Mouse (Mus musculus): ENCODE data around the gene Rundc3b. TPM values are rescaled to one million over a fixed set of nuclear protein-coding genes. Genes with fewer than 3 reads are reported as not detected.

The Rundc3b gene
- total and polyA plus RNA-seq, 2 experiments from 2014 or later = 0.44 to 0.88 TPM

DNA sequence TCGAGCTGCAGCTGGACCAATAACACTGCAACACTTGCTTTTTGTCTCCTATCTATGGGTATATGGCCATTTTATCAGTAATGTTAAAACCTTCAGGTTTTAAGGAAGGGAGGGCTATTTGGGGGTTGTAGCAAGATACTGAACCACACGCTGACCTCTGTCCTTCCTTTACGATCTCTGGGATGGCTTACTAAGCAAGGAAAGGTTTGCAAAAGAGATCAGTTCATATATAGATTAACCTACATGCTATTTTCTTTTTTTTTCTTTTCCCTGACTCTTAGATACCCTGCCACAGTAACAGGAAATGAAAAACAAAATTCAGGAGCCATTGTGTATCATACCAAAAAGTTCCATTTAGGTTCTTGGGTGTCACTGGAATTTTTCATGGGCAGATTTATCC, 10.1 kb upstream of the Rundc3b start:
- DNase-seq (ENCODE audit: low spot score) = no peak
- H3K36me3 ChIP-seq (replicated peaks; ENCODE audit: control insufficient read depth, insufficient read depth, low read length) = no peaks in the 10 kb centered on the region
- no peak overlapping the region for H3K27ac ChIP-seq (ENCODE audit: low read depth)
- 60% methylated on average over 3 of the region's 3 CpGs for WGBS
- no peak overlapping the region for H3K4me2 ChIP-seq (ENCODE audit: low read depth, low read length)
- H3K4me3 ChIP-seq (ENCODE audit: low read depth, low read length) = no peak overlapping the region
- H3K9me3 ChIP-seq (replicated peaks; ENCODE audit: control insufficient read depth, low read length) = no peaks in the 10 kb centered on the region
- H3K27me3 ChIP-seq (ENCODE audit: control insufficient read depth, insufficient read depth, low read length) = no peaks in the 10 kb centered on the region
- H3K9ac ChIP-seq (replicated peaks; ENCODE audit: low read depth, low read length) = no peak overlapping the region
- H3K4me1 ChIP-seq (ENCODE audit: control insufficient read depth, insufficient read depth) = no peaks in the 10 kb centered on the region
- no peak for TF ChIP-seq CTCF (IDR thresholded peaks at IDR 0.05; ENCODE audit: low read depth)
- TF ChIP-seq EP300 (IDR thresholded peaks at IDR 0.05; ENCODE audit: low read depth) = no peak
- no peak for ATAC-seq (ENCODE audit: insufficient read depth, low read depth)

DNA sequence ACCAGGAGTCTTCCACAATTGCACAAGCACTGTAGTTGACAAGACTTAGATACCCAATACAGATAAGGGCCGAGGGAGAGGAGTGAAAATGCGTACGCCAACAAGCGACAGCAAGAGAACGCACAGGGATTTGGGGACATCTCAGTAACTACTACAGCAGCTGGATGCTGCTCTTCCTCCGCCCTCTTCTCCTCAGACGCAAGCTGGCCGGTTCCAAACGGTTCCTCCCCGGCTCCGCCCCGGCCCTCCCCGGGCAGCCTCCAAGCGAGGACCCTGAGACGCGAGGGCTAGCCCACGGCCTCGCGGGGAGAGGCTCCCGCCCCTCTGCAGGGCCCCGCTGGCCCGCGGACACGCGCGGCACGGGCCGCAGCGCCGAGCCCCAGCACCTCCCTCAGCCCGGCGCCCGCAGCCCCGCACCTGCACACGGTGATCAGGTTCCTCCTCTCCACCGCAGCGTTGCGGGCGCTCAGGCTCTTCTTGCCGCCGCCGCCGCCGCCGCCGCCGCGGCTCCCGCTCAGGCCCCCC, 619 bp downstream of the Rundc3b start:
- Histone ChIP-seq H3K4me2 (ENCODE audit: low read depth, low read length) (peak overlapping the region; percentile 99), H3K36me3 (replicated peaks; ENCODE audit: control insufficient read depth, insufficient read depth, low read length) (no peaks in the 10 kb centered on the region), H3K9ac (replicated peaks; ENCODE audit: low read depth, low read length) (peak overlapping the region; percentile 58), H3K27me3 (ENCODE audit: control insufficient read depth, insufficient read depth, low read length) (no peaks in the 10 kb centered on the region), H3K9me3 (replicated peaks; ENCODE audit: control insufficient read depth, low read length) (no peaks in the 10 kb centered on the region), H3K27ac (ENCODE audit: low read depth) (no peak overlapping the region), H3K4me3 (ENCODE audit: low read depth, low read length) (peak overlapping the region; percentile 79), H3K4me1 (ENCODE audit: control insufficient read depth, insufficient read depth) (peaks cover 6% of the 10 kb centered on the region; the same call in 1 of the 2 replicates)
- no peak for TF ChIP-seq CTCF (IDR thresholded peaks at IDR 0.05; ENCODE audit: low read depth)
- TF ChIP-seq EP300 (IDR thresholded peaks at IDR 0.05; ENCODE audit: low read depth) = no peak
- WGBS = under 1% methylated on average over 47 of the region's 49 CpGs
- ATAC-seq (ENCODE audit: insufficient read depth, low read depth) = peak; percentile 24
- no peak for DNase-seq (ENCODE audit: low spot score)

DNA sequence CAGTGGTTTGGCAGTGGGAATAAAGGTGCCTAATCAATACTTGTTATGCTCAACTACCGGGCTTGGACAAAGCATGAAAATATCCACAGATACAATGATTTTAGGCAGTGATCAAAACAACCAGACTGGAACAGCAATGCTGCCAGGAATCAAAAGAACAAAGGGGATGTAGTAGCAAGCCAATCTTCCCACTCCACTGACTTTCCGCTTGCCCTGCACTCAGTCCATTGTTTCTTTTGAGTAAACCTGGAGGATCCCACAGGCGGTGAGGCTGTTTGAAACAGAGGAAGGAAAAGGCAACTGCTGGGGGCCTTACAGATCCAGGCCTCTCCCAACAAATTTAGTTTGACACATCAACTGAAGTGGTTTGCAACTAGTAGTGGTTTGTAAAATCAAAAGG, 51.6 kb downstream of the Rundc3b start:
- TF ChIP-seq EP300 (IDR thresholded peaks at IDR 0.05; ENCODE audit: low read depth) = no peak
- no peak for DNase-seq (ENCODE audit: low spot score)

DNA sequence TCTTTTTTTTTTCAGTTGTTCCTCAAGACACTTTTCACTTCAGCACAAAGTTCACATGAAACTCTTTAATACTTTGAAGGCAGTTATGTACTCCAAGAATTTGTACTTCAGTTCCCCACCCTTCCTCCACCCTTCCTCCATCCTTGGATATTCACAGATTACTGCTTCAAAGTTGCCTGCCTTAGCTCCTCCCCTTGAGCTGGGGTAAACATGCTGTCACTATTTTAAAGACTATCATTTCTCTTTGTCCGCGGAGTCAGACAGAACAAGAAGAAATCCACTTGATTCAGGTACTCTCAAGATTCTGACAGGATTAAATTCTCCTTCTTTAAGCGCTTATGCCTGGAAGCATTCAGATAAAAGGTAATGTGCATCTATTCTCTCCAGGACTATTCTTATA, 55.9 kb downstream of the Rundc3b start:
- Histone ChIP-seq H3K4me3 (ENCODE audit: low read depth, low read length) (0 out of 2 replicates have a peak overlapping the region, but pooled peaks have one; percentile 13), H3K27ac (ENCODE audit: low read depth) (no peak overlapping the region), H3K27me3 (ENCODE audit: control insufficient read depth, insufficient read depth, low read length) (no peaks in the 10 kb centered on the region), H3K4me2 (ENCODE audit: low read depth, low read length) (no peak overlapping the region), H3K36me3 (replicated peaks; ENCODE audit: control insufficient read depth, insufficient read depth, low read length) (no peaks in the 10 kb centered on the region), H3K9me3 (replicated peaks; ENCODE audit: control insufficient read depth, low read length) (no peaks in the 10 kb centered on the region), H3K9ac (replicated peaks; ENCODE audit: low read depth, low read length) (no peak overlapping the region), H3K4me1 (ENCODE audit: control insufficient read depth, insufficient read depth) (no peaks in the 10 kb centered on the region)
- 50% methylated on average over 3 of the region's 3 CpGs for WGBS
- no peak for ATAC-seq (ENCODE audit: insufficient read depth, low read depth)
- DNase-seq (ENCODE audit: low spot score) = no peak
- no peak for TF ChIP-seq EP300 (IDR thresholded peaks at IDR 0.05; ENCODE audit: low read depth)
- TF ChIP-seq CTCF (IDR thresholded peaks at IDR 0.05; ENCODE audit: low read depth) = no peak

More for the DNA sequence above, 51.6 kb downstream of the Rundc3b start:
- no peak for ATAC-seq (ENCODE audit: insufficient read depth, low read depth)
- H3K9me3 ChIP-seq (replicated peaks; ENCODE audit: control insufficient read depth, low read length) = no peaks in the 10 kb centered on the region
- no peaks in the 10 kb centered on the region for H3K36me3 ChIP-seq (replicated peaks; ENCODE audit: control insufficient read depth, insufficient read depth, low read length)
- H3K27me3 ChIP-seq (ENCODE audit: control insufficient read depth, insufficient read depth, low read length) = no peaks in the 10 kb centered on the region
- no peak overlapping the region for H3K4me3 ChIP-seq (ENCODE audit: low read depth, low read length)
- WGBS = 50% methylated on average over 3 of the region's 3 CpGs
- no peak overlapping the region for H3K4me2 ChIP-seq (ENCODE audit: low read depth, low read length)
- no peaks in the 10 kb centered on the region for H3K4me1 ChIP-seq (ENCODE audit: control insufficient read depth, insufficient read depth)
- H3K27ac ChIP-seq (ENCODE audit: low read depth) = peak overlapping the region; percentile 54; the same call in 1 of the 2 replicates
- H3K9ac ChIP-seq (replicated peaks; ENCODE audit: low read depth, low read length) = no peak overlapping the region

DNA sequence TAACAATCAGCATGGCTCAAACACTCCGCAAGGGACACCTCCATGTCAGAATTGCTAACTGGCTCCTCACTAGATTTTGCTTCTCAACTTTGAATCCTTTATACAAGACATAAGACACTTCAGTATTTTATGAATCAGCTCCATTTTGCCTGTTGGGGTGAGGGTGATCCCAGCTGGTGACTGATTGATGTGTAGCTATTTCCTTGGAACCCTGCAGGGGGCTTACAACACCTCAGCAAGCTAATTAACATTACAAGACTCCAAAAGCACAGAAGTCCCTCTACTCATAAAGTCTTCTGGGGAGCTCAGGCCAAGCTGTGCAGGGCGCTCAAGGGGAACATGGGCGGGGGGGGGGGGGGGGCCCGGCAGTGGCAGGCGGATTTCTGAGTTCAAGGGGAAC, 78.2 kb downstream of the Rundc3b start:
- Histone ChIP-seq H3K36me3 (replicated peaks; ENCODE audit: control insufficient read depth, insufficient read depth, low read length) (no peaks in the 10 kb centered on the region), H3K27ac (ENCODE audit: low read depth) (no peak overlapping the region), H3K4me3 (ENCODE audit: low read depth, low read length) (no peak overlapping the region), H3K9me3 (replicated peaks; ENCODE audit: control insufficient read depth, low read length) (no peaks in the 10 kb centered on the region), H3K27me3 (ENCODE audit: control insufficient read depth, insufficient read depth, low read length) (no peaks in the 10 kb centered on the region), H3K4me1 (ENCODE audit: control insufficient read depth, insufficient read depth) (no peaks in the 10 kb centered on the region), H3K4me2 (ENCODE audit: low read depth, low read length) (no peak overlapping the region), H3K9ac (replicated peaks; ENCODE audit: low read depth, low read length) (no peak overlapping the region)
- DNase-seq (ENCODE audit: low spot score) (no peak), ATAC-seq (ENCODE audit: insufficient read depth, low read depth) (no peak)
- no peak for TF ChIP-seq CTCF (IDR thresholded peaks at IDR 0.05; ENCODE audit: low read depth)
- TF ChIP-seq EP300 (IDR thresholded peaks at IDR 0.05; ENCODE audit: low read depth) = no peak
- WGBS = 86% methylated on average over 1 of the region's 5 CpGs

DNA sequence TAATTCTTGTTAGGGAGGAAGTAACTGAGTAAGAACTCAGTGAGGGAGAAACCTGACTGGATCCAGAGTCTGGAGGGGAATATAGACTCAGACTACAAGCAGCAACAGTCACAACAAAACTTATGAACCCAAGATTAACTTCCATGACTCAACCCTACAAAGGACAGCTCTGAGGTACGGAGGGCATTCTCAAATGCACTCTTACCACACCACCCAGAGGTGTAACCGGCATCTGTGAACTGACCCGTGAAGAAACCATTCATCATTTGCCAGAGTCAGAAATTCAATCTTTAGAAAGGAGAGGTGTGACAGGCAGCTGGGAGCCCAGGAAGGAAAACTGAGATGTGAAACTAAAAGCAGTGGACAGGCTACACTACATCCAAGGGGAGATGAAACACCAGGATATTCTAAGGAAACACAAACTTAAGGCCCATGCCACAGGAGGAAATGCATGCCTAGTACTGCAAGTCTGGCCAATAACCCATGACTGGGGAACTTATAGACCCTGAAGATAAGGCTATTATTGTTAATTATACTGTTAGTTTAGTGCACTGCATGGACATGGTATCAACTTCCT, 80.0 kb downstream of the Rundc3b start:
- Histone ChIP-seq H3K4me3 (ENCODE audit: low read depth, low read length) (no peak overlapping the region), H3K36me3 (replicated peaks; ENCODE audit: control insufficient read depth, insufficient read depth, low read length) (no peaks in the 10 kb centered on the region), H3K9me3 (replicated peaks; ENCODE audit: control insufficient read depth, low read length) (no peaks in the 10 kb centered on the region), H3K4me1 (ENCODE audit: control insufficient read depth, insufficient read depth) (no peaks in the 10 kb centered on the region), H3K9ac (replicated peaks; ENCODE audit: low read depth, low read length) (no peak overlapping the region), H3K4me2 (ENCODE audit: low read depth, low read length) (no peak overlapping the region), H3K27me3 (ENCODE audit: control insufficient read depth, insufficient read depth, low read length) (no peaks in the 10 kb centered on the region), H3K27ac (ENCODE audit: low read depth) (no peak overlapping the region)
- DNase-seq (ENCODE audit: low spot score) = no peak
- TF ChIP-seq EP300 (IDR thresholded peaks at IDR 0.05; ENCODE audit: low read depth) = no peak
- TF ChIP-seq CTCF (IDR thresholded peaks at IDR 0.05; ENCODE audit: low read depth) = no peak
- WGBS = 65% methylated on average over 3 of the region's 3 CpGs
- ATAC-seq (ENCODE audit: insufficient read depth, low read depth) = no peak
